Mouse (Mus musculus) midbrain, embryonic 12.5 days (tissue): ENCODE results near the gene Ccdc116. TPM values are rescaled to one million over a fixed set of nuclear protein-coding genes. Genes with fewer than 3 reads are reported as not detected.
A peak's percentile ranks its signal among the peaks of the same experiment; 100 is the strongest.
"Not testable (repeated sequence)": the region's sequence is repeated elsewhere in the genome, so short reads cannot be mapped to it uniquely, and the experiment has no call there.

Source experiments
- ATAC-seq: fragments of 200-750 bp; cut with Nextera tagmentation; 2 replicates; pipeline ENCODE4 v1.8.0; 2017; ENCODE audit warnings: low read depth, moderate TSS enrichment, moderate library complexity; ENCODE audit not compliant: low FRiP score
- H3K27ac ChIP-seq: fragments of 300-500 bp; sonication (generic); replicated peaks from 2 replicates; pipeline ENCODE4 v1.5.1; 2016; ENCODE audit warnings: mild to moderate bottlenecking
- H3K27me3 ChIP-seq: fragments of 300-500 bp; sonication (generic); 2 replicates; pipeline ENCODE4 v1.6.1; 2016; ENCODE audit warnings: mild to moderate bottlenecking
- H3K36me3 ChIP-seq: fragments of 300-500 bp; sonication (generic); 2 replicates; pipeline ENCODE4 v1.6.1; 2016
- H3K4me1 ChIP-seq: fragments of 300-500 bp; sonication (generic); 2 replicates; pipeline ENCODE4 v1.6.1; 2016
- H3K4me2 ChIP-seq: fragments of 300-500 bp; sonication (generic); replicated peaks from 2 replicates; pipeline ENCODE4 v1.6.1; 2016; ENCODE audit warnings: mild to moderate bottlenecking, moderate library complexity
- H3K4me3 ChIP-seq: fragments of 300-500 bp; sonication (generic); 2 replicates; pipeline ENCODE4 v1.5.1; 2016; ENCODE audit warnings: mild to moderate bottlenecking
- H3K9ac ChIP-seq: fragments of 300-500 bp; sonication (generic); replicated peaks from 2 replicates; pipeline ENCODE4 v1.6.1; 2016; ENCODE audit warnings: mild to moderate bottlenecking, moderate library complexity
- H3K9me3 ChIP-seq: fragments of 300-500 bp; sonication (generic); 2 replicates; pipeline ENCODE4 v1.6.1; 2016; ENCODE audit warnings: mild to moderate bottlenecking
- WGBS: fragments of 180-500 bp; shearing (Covaris S2); methylation state at CpG from one replicate; pipeline ENCODE4 v1.1.7; 2016; 5-methylcytosine and 5-hydroxymethylcytosine counted together
- polyA plus RNA-seq: library from polyadenylated mRNA; unstranded; fragments of >200 nt; fragmentation: Nextera tagmentation; extraction: Ambion mirVana; gene quantifications from 2 replicates; pipeline ENCODE4 v1.2.1, GENCODE M21; 2016

Gene Ccdc116
- polyA plus RNA-seq, result 0.63 and 0.92 TPM in 2 replicates

DNA sequence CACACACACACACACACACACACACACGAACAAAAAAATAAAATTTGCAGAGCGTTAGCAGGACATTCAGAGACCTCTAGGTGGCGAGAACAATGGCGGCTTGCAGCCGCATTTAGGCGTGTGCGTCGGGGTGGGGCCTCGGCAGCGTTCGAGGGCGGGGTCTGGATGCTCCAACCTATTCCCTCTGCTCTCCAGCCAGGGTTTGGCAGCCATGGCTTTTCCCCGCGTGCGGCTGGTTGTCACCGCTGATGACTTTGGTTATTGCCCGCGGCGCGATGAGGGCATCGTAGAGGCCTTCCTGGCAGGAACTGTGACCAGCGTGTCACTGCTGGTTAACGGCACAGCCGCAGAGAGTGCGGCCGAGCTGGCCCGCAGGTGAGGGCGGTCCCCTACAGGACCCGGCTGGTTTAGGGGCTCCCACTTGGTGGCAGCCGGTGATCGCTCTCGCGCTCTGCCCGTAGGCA, at the start of gene Ccdc116:
Gene Ccdc116, minus strand, starts transcription at position 458 of the 464 bp plus-strand sequence.
- Histone ChIP-seq H3K27me3 (peaks cover 20% of the 10 kb centered on the region), H3K27ac (no peak within 1 kb of the TSS)
- ATAC-seq, result peak; percentile 86

GRCm38 (mm10) chr16:17193823-17194222, 46.8 kb upstream of the Ccdc116 start:
- H3K9ac ChIP-seq, result no peak overlapping the region
- H3K4me1 ChIP-seq, result no peaks in the 10 kb centered on the region
- H3K36me3 ChIP-seq, result peaks cover 22% of the 10 kb centered on the region
- no peak overlapping the region for H3K4me2 ChIP-seq
- H3K9me3 ChIP-seq, result no peaks in the 10 kb centered on the region
- no peaks in the 10 kb centered on the region for H3K27me3 ChIP-seq
- 98% methylated on average over 4 of the region's 4 CpGs for WGBS
- no peak overlapping the region for H3K27ac ChIP-seq
- H3K4me3 ChIP-seq, result no peak overlapping the region
- ATAC-seq, result no peak

More for the DNA sequence above, at the start of gene Ccdc116:
- peaks cover 12% of the 10 kb centered on the region; the same call in 1 of the 2 replicates for H3K4me1 ChIP-seq
- H3K4me2 ChIP-seq, result peak within 1 kb of the TSS; percentile 95
- H3K9ac ChIP-seq, result peak within 1 kb of the TSS; percentile 59
- H3K9me3 ChIP-seq, result no peaks in the 10 kb centered on the region
- peak within 1 kb of the TSS; percentile 54 for H3K4me3 ChIP-seq
- H3K36me3 ChIP-seq, result peaks cover 5% of the 10 kb centered on the region; the same call in 1 of the 2 replicates
- under 1% methylated on average over 34 of the region's 34 CpGs for WGBS

- Histone ChIP-seq H3K27me3 (no peaks in the 10 kb centered on the region), H3K9ac (no peak overlapping the region), H3K9me3 (no peaks in the 10 kb centered on the region), H3K4me3 (no peak overlapping the region), H3K4me2 (no peak overlapping the region), H3K27ac (no peak overlapping the region), H3K36me3 (peaks cover 23% of the 10 kb centered on the region), H3K4me1 (peaks cover 3% of the 10 kb centered on the region; the same call in 1 of the 2 replicates)
- ATAC-seq, result no peak
Measured at GRCm38 (mm10) chr16:17185475-17185874, 38.4 kb upstream of the Ccdc116 start.

DNA sequence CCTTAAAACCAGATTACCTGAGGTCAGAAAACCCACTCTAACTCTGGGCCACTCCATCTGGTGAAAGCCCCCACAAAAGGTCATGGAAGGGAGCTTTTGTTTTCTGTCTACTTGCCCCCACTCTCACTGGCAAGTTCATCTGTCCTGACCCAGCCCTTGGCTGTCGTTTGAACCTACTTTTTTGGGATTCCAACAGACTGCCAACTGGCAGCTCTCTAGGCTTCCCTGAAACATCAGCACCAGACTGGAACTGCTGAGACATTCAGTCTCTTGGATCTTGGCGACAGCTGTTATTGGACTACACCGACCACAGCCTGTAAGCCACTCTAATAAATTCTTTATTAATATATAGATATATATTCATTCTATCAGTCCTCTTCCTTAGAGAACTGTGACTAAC, 36.0 kb upstream of the Ccdc116 start:
- H3K9me3 ChIP-seq, result no peaks in the 10 kb centered on the region
- no peak overlapping the region for H3K4me2 ChIP-seq
- 94% methylated on average over 3 of the region's 3 CpGs for WGBS
- ATAC-seq, result no peak
- H3K4me1 ChIP-seq, result peaks cover 3% of the 10 kb centered on the region; the same call in 1 of the 2 replicates
- H3K27me3 ChIP-seq, result no peaks in the 10 kb centered on the region
- no peak overlapping the region for H3K4me3 ChIP-seq
- H3K9ac ChIP-seq, result no peak overlapping the region
- peaks cover 26% of the 10 kb centered on the region for H3K36me3 ChIP-seq
- H3K27ac ChIP-seq, result no peak overlapping the region

DNA sequence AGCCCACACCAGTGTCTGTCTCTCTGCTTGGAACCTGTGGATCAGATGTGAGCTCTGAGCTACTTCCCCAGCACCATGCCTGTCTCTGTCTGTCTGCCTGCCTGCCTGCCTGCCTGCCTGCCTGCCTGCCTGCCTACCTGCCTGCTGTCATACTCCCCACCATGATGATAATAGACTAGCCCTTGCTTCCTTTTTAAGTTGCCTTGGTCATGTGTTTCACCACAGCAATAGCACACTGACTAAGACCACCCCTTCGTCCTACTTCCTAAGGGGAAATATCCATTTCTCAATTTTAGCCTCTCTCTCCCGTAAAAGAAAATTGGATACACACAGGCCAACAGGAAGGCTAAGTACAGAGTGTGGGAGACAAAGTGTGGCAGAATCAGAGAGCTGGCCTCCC, 35.1 kb upstream of the Ccdc116 start:
- 91% methylated on average over 2 of the region's 2 CpGs for WGBS
- Histone ChIP-seq H3K9ac (no peak overlapping the region), H3K4me3 (no peak overlapping the region), H3K4me2 (no peak overlapping the region), H3K9me3 (no peaks in the 10 kb centered on the region), H3K36me3 (peaks cover 26% of the 10 kb centered on the region), H3K27me3 (no peaks in the 10 kb centered on the region), H3K4me1 (peaks cover 3% of the 10 kb centered on the region; the same call in 1 of the 2 replicates), H3K27ac (no peak overlapping the region)
- no peak for ATAC-seq

GRCm38 (mm10) chr16:17181382-17181781, 34.4 kb upstream of the Ccdc116 start:
- Histone ChIP-seq H3K9me3 (no peaks in the 10 kb centered on the region), H3K27ac (no peak overlapping the region), H3K4me1 (peaks cover 3% of the 10 kb centered on the region; the same call in 1 of the 2 replicates), H3K36me3 (peaks cover 24% of the 10 kb centered on the region; the same call in 1 of the 2 replicates), H3K9ac (no peak overlapping the region), H3K4me3 (no peak overlapping the region), H3K4me2 (no peak overlapping the region), H3K27me3 (no peaks in the 10 kb centered on the region)
- 91% methylated on average over 4 of the region's 4 CpGs for WGBS
- no peak for ATAC-seq

DNA sequence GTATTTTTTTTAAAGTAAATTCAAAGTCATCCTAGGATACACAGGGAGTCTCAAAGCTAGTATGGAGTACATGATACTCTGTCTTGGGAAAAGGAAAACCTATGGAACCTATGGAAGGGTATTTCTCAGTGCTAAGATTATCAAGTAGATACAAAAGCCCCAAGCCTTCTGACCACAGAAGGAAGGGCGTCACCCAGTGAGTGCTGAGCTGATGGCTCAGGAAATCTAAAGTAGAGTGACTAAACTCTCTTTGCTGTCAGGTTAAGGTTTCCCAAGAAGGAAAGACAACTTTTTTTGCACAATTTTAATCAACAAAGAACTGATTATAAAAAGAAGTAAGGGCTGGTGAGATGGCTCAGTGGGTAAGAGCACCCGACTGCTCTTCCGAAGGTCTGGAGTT, 32.7 kb upstream of the Ccdc116 start:
- Histone ChIP-seq H3K27me3 (no peaks in the 10 kb centered on the region), H3K36me3 (peaks cover 26% of the 10 kb centered on the region), H3K4me2 (no peak overlapping the region), H3K27ac (no peak overlapping the region), H3K9me3 (no peaks in the 10 kb centered on the region), H3K4me1 (peaks cover 3% of the 10 kb centered on the region; the same call in 1 of the 2 replicates), H3K9ac (no peak overlapping the region), H3K4me3 (no peak overlapping the region)
- WGBS, result 94% methylated on average over 3 of the region's 3 CpGs
- ATAC-seq, result no peak

GRCm38 (mm10) chr16:17177623-17178170, 30.7 kb upstream of the Ccdc116 start:
- Histone ChIP-seq H3K4me2 (no peak overlapping the region), H3K9ac (no peak overlapping the region), H3K36me3 (peaks cover 43% of the 10 kb centered on the region), H3K4me1 (peaks cover 3% of the 10 kb centered on the region; the same call in 1 of the 2 replicates), H3K27me3 (no peaks in the 10 kb centered on the region), H3K27ac (no peak overlapping the region), H3K9me3 (no peaks in the 10 kb centered on the region), H3K4me3 (no peak overlapping the region)
- no peak for ATAC-seq
- 100% methylated on average over 1 of the region's 1 CpGs for WGBS

- Histone ChIP-seq H3K4me1 (no peaks in the 10 kb centered on the region), H3K4me2 (no peak overlapping the region), H3K4me3 (no peak overlapping the region), H3K36me3 (peaks cover 59% of the 10 kb centered on the region), H3K9me3 (no peaks in the 10 kb centered on the region), H3K27me3 (no peaks in the 10 kb centered on the region), H3K9ac (no peak overlapping the region), H3K27ac (no peak overlapping the region)
- 90% methylated on average over 2 of the region's 2 CpGs for WGBS
- no peak for ATAC-seq
Measured at GRCm38 (mm10) chr16:17175765-17176164, 28.7 kb upstream of the Ccdc116 start.

- Histone ChIP-seq H3K4me1 (no peaks in the 10 kb centered on the region), H3K27me3 (no peaks in the 10 kb centered on the region), H3K9ac (no peak overlapping the region), H3K9me3 (no peaks in the 10 kb centered on the region), H3K4me3 (no peak overlapping the region), H3K36me3 (peaks cover 49% of the 10 kb centered on the region), H3K27ac (no peak overlapping the region), H3K4me2 (no peak overlapping the region)
- no peak for ATAC-seq
- 90% methylated on average over 5 of the region's 5 CpGs for WGBS
Measured at GRCm38 (mm10) chr16:17168049-17168448, 21.0 kb upstream of the Ccdc116 start.

DNA sequence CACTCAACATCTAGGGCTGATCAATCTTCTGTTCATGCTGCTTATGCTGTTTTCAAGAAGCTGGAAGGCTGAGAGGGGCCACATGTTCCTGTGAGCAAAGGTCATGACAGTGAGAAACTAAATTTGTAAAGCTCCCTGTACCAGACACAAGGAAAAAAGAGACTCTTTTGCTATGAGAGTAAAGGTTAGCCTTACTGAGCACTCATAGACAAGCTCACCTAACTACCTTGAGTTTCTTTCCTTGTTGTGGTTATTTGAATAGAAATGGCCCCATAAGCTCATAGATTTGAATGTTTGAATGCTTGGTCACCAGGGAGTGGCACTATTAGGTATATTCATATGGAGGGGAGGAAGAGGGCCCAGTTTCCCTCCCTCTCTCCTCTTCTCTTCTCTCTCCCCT, 20.1 kb upstream of the Ccdc116 start:
- no peak for ATAC-seq
- Histone ChIP-seq H3K4me2 (no peak overlapping the region), H3K4me3 (no peak overlapping the region), H3K36me3 (peaks cover 46% of the 10 kb centered on the region), H3K9me3 (no peaks in the 10 kb centered on the region), H3K9ac (no peak overlapping the region), H3K27ac (no peak overlapping the region), H3K27me3 (no peaks in the 10 kb centered on the region), H3K4me1 (no peaks in the 10 kb centered on the region)

- peaks cover 37% of the 10 kb centered on the region for H3K36me3 ChIP-seq
- whole genome bisulfite sequencing, result 95% methylated on average over 1 of the region's 1 CpGs
- ATAC-seq, H3K4me3 ChIP-seq, H3K4me2 ChIP-seq, H3K9ac ChIP-seq, H3K27ac ChIP-seq, H3K4me1 ChIP-seq, H3K27me3 ChIP-seq, H3K9me3 ChIP-seq: not testable (repeated sequence)
Measured at GRCm38 (mm10) chr16:17165478-17165877, 18.4 kb upstream of the Ccdc116 start.

GRCm38 (mm10) chr16:17154346-17154745, 7.3 kb upstream of the Ccdc116 start:
- no peak overlapping the region for H3K4me2 ChIP-seq
- H3K27me3 ChIP-seq, result no peaks in the 10 kb centered on the region
- no peak overlapping the region for H3K27ac ChIP-seq
- peaks cover 61% of the 10 kb centered on the region for H3K36me3 ChIP-seq
- no peak for ATAC-seq
- H3K4me1 ChIP-seq, result no peaks in the 10 kb centered on the region
- H3K9ac ChIP-seq, result no peak overlapping the region
- H3K9me3 ChIP-seq, result no peaks in the 10 kb centered on the region
- WGBS, result 93% methylated on average over 2 of the region's 2 CpGs
- no peak overlapping the region for H3K4me3 ChIP-seq
